Mouse (Mus musculus): ENCODE measurements around the gene Nfia.

Gene Nfia

GRCm38 (mm10) chr4:97772641-97773040 is at the start of gene Nfia:
Gene Nfia (plus strand): TSS chr4:97772734.
- no peak for DNase-seq (ENCODE audit: low spot score in 2 of 2)

DNA sequence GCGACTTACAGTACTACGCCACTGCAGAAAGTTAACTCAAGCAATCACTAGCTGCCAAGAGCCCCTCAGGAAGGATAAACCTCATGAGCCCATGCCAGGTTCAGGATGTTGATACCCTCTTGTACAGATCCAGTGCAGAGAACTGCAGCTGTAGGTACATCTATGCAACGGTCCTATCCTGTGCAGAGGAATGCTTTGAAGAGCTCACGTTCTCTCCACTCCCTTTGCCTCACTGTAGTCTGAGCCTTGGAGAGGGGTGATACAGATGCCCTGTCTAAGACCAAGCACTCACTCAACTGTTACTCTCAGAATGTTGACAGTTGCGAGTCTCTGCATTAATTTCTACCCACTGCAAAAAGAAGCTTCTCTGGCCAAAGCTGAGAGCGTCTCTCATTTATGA is 49.2 kb upstream of the Nfia start:
- DNase-seq (ENCODE audit: low spot score in 2 of 2), result no peak

- DNase-seq (ENCODE audit: low spot score in 2 of 2), result no peak
Observed at GRCm38 (mm10) chr4:97728520-97728919, 44.0 kb upstream of the Nfia start.

GRCm38 (mm10) chr4:97729999-97730398 is 42.5 kb upstream of the Nfia start:
- no peak for DNase-seq (ENCODE audit: low spot score in 2 of 2)

DNA sequence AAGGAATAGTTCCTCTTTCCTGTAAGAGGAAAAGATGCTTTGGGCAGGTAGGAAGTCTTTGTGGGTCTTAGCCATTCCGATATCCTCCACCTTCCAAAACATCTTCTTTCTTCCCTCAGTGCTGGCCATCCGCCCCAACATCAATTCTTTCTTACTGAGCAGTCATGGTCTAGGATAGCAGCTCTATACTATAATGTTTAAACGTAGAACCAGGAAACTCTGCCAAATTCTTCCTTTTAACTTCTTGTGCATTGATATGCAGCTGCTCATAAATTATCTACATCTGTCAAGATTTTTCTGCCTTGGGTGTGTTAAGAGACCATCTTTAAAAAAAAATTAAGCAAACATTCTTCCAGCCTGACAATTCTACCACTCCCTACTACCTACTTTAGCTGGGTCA is 42.1 kb upstream of the Nfia start:
- DNase-seq (ENCODE audit: low spot score in 2 of 2), result no peak

- no peak for DNase-seq (ENCODE audit: low spot score in 2 of 2)
Observed at GRCm38 (mm10) chr4:97733392-97733791, 39.1 kb upstream of the Nfia start.

GRCm38 (mm10) chr4:97743932-97744331 is 28.6 kb upstream of the Nfia start:
- DNase-seq (ENCODE audit: low spot score in 2 of 2), result no peak

DNA sequence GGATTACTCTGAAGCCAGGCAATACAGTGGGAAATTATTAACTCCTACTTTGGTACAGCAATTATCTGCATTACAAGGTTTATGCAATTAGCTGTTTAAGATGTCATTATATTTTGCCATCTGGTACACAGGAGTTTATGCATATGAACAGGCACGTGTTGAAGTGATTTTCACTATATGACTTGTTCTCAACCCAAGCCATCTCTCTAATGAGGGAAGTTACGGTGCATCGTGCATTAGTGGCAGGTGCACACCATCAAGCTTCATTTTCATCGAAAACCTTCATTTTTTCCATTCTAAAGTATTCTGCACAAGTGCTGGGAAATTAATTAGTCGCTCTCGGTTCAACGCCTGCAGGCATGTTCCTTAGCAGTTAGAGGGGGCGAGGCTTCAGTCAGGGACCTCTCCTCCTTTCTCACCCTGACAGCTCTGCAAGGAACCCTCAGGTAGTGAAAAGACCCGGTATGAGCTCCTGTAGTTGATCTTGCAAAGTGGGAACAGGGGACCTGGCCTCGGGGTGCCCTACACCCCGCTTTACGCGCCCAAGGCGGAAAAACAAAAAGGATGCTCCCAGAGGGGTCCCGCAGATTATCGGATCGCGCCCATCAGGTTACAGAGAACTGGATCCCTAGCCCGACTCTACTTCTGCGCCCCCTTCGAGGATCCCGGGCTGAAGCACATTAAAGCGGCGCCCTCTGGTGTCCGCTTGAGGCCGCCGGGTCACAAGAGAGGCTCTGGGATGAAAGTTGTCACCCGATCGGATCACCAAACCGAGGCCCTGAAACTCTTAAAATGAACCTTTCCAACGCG is 27.0 kb upstream of the Nfia start:
- DNase-seq (ENCODE audit: low spot score in 2 of 2), result peak; percentile 46 to 62

DNA sequence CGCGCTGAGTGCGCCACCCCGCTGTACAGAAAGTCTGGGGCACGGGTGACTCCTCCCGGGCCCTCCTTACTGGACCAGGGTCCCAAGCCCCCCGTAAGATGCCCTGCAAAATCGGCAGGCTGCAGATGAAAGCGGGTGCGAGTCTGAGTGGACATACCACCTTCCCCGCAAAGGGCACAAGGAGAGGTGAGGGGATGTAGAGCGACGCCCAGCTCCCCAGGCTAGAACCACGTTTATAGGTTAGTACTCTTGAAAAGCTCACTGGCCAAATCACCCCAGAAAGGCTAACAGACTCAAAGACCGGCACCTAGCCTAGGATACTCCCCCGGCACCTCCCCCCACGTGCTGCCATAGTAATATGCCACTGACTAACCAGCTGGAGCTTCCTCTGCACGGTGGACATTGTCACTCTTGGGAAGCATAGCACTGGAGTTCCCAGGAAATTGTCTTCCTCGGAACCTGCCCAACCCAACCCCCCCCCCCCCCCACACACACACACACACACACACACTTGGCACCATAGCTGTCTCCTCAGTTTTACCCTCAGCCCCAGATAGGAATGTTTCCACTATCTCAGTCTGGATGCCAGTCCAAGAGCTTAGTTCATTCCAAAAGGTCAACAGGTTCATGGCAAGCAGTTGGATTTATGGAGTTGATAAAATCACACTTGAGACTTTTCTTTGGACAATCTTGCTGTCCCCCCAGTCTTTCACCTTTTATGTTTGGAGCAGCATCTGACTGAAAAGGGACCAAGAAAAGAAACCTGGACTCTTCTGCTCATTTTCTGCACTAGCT is 26.2 kb upstream of the Nfia start:
- DNase-seq (ENCODE audit: low spot score in 2 of 2), result no peak

- DNase-seq (ENCODE audit: low spot score in 2 of 2), result no peak
Observed at GRCm38 (mm10) chr4:97750401-97750800, 22.1 kb upstream of the Nfia start.

- peak; percentile 73 to 75 for DNase-seq (ENCODE audit: low spot score in 2 of 2)
Observed at GRCm38 (mm10) chr4:97751030-97751482, 21.5 kb upstream of the Nfia start.

DNA sequence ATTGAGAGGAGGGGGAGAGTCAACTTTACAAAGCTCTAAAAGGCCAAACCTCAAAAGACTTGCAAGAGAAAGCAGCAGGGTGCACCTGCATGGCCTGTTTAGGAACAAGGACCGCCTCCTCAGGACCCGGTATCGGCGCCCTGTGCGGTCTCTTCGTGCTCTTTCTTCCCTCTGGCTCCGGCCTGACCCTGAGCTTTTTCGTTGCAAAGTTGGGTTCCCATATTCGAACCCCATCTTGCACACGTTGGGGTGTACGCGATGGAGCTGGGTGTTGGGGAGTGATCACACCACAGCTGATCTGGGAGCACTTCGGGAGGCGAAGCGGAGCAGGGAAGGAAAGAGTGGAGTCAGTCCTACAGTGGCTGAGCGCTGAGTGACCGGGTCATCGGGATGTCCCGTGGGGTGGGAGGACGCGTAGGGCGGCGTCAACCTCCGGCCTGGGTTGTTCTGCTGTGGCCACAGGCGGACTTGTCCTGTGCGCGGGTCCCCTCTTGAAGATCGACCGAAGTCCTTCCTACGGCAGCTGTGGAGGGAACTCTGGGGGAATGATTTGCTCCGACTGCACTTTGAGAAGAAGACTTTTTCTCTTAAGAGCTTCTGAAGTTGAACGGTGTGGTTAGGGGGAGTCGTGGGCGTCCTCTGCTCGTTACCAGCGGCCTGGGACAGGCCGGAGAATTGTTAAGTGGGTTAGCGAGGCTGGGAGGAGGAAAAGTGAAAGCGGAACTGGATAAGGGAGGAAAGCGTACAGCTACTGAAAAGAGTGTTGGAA is 20.9 kb upstream of the Nfia start:
- DNase-seq (ENCODE audit: low spot score in 2 of 2), result no peak

- DNase-seq (ENCODE audit: low spot score in 2 of 2), result no peak
Observed at GRCm38 (mm10) chr4:97752276-97753010, 20.1 kb upstream of the Nfia start.

DNA sequence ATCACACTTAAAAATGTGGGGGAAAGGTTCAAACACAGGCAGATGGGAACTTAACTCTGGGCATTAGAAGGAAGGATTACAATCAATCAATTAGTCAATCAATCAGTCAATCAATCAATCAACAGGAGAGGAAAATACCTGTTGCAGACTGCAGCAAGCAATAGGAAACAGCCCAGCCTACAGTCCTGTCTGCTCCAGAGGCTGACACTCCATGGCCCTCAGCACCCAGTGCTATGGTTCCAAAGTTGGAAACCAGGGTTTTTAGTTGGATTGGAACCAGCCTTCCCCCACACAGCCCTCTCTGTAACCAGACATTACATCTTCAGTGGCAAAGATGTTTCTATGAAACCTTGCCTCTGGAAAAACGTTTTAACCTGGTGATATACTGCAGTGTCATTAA is 19.0 kb upstream of the Nfia start:
- no peak for DNase-seq (ENCODE audit: low spot score in 2 of 2)

- no peak for DNase-seq (ENCODE audit: low spot score in 2 of 2)
Observed at GRCm38 (mm10) chr4:97754241-97754640, 18.3 kb upstream of the Nfia start.

DNA sequence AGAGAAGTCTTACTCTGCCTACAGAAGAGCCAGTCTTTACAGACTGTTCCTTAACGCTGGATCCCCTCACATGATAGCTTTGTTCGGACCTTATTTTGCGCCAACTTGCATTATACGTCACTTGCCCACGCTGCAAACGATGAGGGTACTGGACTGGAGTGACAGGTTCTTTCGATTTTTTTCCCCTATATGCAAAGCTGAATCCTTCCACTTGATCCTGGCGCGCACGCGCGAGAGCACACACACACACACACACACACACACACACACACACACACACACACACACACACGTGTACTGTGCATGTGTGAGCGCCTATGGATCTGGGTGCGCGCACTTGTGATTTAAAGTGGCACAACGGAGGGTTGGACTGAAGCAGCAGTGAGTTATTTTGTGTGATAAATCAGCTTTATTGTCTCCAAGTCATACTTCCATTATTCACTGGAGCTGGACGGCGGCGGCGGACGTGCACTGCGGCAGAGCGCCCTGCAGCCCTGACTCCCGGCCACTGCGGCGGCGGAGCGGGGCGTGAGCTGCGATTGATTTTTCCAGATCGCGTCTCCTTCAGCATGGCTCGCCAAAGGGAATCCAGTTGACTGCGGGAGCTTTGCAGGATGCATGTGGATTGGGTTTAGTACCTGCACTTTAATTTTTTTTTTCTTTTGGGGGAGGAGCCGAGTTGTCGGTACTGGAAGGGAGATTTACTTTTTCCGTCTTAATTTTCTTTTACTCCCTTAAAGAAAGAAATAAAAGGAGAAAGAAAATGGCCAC is 15.1 kb upstream of the Nfia start:
- DNase-seq (ENCODE audit: low spot score in 2 of 2), result peak; percentile 38 to 57

GRCm38 (mm10) chr4:97757978-97758461 is 14.5 kb upstream of the Nfia start:
- DNase-seq (ENCODE audit: low spot score in 2 of 2), result peak in 1 of 2 experiments; percentile 13

DNA sequence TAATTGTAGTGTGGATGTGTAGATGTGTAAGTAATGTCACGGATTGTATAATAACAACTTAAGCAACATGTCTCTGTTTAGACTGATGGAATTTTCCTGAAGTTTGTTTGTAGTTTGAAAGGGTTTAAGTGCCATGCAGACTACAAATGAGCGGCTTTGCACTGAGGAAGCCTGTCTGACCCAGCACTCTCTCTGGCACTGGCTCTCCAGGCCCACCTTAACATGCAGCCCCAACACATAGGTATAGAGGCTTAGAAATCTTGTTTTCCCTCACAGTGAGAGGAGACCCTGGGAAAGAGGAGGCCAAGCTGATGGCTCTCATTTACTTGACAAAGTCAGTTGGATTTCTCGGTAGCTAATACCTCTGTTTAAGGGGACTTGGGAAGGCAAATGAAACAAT is 13.9 kb upstream of the Nfia start:
- no peak for DNase-seq (ENCODE audit: low spot score in 2 of 2)

DNA sequence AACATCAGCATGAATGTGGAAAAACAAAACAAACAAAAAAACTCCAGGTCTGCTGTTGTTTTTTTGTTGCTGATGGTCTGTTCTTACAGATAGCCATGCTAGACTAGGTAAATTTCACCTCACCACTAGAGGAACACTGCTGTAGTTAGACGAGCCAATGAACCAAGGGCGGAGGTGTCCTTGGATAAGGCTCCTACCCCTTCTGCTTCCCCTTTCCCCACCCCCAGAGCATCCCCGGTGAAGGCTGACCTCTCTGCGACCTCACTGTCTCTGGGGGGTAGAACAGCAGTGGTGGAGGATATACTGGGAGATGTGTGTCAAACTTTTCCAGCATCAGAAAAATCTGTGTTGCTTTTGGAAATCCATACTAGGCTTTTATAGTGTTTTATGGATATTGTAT is 7.9 kb upstream of the Nfia start:
- no peak for DNase-seq (ENCODE audit: low spot score in 2 of 2)

GRCm38 (mm10) chr4:97765341-97766020 is 7.1 kb upstream of the Nfia start:
- DNase-seq (ENCODE audit: low spot score in 2 of 2), result no peak

Measured in right cerebral cortex, postnatal 36 days (tissue).